Mouse (Mus musculus): Measurements from ENCODE around the gene Dlgap1. TPM values are rescaled to one million over a fixed set of nuclear protein-coding genes. Genes with fewer than 3 reads are reported as not detected.

Dlgap1 gene
- polyA plus RNA-seq, 1 experiment from 2014 or later: 3.5 TPM

DNA sequence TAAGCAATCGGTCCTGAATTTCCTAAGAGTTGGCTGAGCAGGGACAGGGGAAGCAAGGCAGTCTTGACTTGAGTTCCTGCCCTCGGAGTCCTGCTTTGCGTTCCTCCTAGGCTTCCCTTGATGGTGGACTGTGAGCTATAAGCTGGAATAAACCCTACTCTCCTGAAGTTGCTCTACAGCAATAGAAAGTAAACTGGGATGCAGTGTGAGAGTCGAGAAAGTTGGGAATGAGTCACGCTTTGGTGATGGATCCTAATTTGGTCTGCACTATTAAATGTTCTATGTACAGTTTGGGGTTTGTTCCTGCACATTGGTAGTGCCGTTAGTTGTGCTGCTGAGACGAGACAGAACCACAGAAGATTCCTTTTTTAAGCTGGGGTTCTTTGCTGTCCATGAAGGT lies 348.9 kb downstream of the Dlgap1 start:
- Histone ChIP-seq H3K9me3 (ENCODE audit: low read length) (no peaks in the 10 kb centered on the region), H3K4me3 (ENCODE audit: low read length) (no peak overlapping the region), H3K9ac (replicated peaks; ENCODE audit: low read length) (no peak overlapping the region), H3K36me3 (ENCODE audit: insufficient read depth, low read length) (no peaks in the 10 kb centered on the region), H3K27ac (ENCODE audit: low read length) (no peak overlapping the region), H3K27me3 (ENCODE audit: insufficient read depth, low read length) (no peaks in the 10 kb centered on the region), H3K4me2 (replicated peaks; ENCODE audit: low read depth, low read length) (no peak overlapping the region), H3K4me1 (ENCODE audit: insufficient read depth, low read length) (no peaks in the 10 kb centered on the region)
- no peak for ATAC-seq (ENCODE audit: low FRiP score, low TSS enrichment)
- 89% methylated on average over 7 of the region's 7 CpGs for WGBS

DNA sequence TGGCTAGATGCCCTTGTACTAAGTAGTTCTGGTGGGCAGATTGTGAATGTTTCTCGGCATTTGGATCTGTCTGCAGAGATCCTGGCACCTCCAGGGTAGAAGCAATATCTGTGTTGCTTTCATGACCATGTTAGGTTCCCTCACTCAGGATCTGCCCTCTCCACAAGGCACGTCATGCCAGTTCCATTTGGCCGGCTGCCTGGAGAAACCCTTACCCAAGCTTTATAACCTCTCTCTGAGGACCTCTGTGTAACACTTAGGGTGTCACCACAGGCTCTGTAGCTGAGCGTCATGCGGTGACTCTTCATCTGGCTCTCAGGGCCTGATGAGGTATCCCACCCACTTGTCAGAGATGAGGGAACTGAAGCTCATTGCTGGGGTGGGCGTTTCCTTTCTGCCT lies 353.1 kb downstream of the Dlgap1 start:
- no peak for ATAC-seq (ENCODE audit: low FRiP score, low TSS enrichment)
- Histone ChIP-seq H3K9ac (replicated peaks; ENCODE audit: low read length) (no peak overlapping the region), H3K9me3 (ENCODE audit: low read length) (no peaks in the 10 kb centered on the region), H3K27me3 (ENCODE audit: insufficient read depth, low read length) (no peaks in the 10 kb centered on the region), H3K36me3 (ENCODE audit: insufficient read depth, low read length) (no peaks in the 10 kb centered on the region), H3K4me3 (ENCODE audit: low read length) (no peak overlapping the region), H3K27ac (ENCODE audit: low read length) (no peak overlapping the region), H3K4me1 (ENCODE audit: insufficient read depth, low read length) (no peaks in the 10 kb centered on the region), H3K4me2 (replicated peaks; ENCODE audit: low read depth, low read length) (no peak overlapping the region)
- 73% methylated on average over 6 of the region's 6 CpGs for WGBS

DNA sequence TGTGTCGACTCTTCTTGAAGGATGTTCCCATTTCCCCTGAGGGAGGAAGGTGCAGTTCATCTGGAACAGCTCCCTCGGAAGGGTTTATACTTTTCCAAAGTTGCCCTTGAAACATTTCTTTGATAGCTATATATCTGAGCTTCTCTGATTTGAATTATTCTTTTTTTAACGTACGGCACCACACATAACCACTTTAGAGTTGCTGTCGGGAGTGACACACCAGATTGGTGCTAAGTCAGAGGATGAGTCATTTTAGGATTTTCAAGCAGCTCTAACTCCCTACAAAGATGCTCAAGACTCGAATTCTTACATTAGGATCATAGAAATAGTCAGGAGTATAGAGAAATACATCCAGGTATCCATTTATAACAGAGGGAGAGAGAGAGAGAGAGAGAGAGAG lies 364.6 kb downstream of the Dlgap1 start:
- WGBS: 80% methylated on average over 6 of the region's 6 CpGs
- no peak overlapping the region for H3K4me3 ChIP-seq (ENCODE audit: low read length)
- no peaks in the 10 kb centered on the region for H3K27me3 ChIP-seq (ENCODE audit: insufficient read depth, low read length)
- H3K27ac ChIP-seq (ENCODE audit: low read length): no peak overlapping the region
- H3K4me1 ChIP-seq (ENCODE audit: insufficient read depth, low read length): no peaks in the 10 kb centered on the region
- ATAC-seq (ENCODE audit: low FRiP score, low TSS enrichment): no peak
- H3K9me3 ChIP-seq (ENCODE audit: low read length): no peaks in the 10 kb centered on the region
- H3K9ac ChIP-seq (replicated peaks; ENCODE audit: low read length): no peak overlapping the region
- H3K36me3 ChIP-seq (ENCODE audit: insufficient read depth, low read length): no peaks in the 10 kb centered on the region
- no peak overlapping the region for H3K4me2 ChIP-seq (replicated peaks; ENCODE audit: low read depth, low read length)

DNA sequence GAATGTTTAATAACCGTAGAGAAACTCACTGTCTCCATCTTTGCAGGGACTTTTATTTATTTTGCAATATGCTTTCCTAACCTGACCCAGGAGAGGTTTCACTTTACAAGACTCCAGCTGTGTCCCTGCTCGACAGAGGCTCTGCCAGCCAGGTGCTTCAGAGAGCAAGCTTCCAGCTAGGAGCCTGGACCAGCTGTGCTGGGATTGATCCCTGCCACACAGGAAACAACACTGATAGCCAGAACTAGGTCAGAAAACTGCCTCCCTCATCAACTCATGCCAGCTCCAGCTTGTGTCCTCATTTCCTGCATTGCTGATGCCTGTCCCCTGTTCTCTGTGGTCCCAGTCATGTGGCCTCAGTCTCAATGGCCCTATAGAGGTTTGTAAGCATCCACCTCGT lies 365.3 kb downstream of the Dlgap1 start:
- no peak for ATAC-seq (ENCODE audit: low FRiP score, low TSS enrichment)
- Histone ChIP-seq H3K27me3 (ENCODE audit: insufficient read depth, low read length) (no peaks in the 10 kb centered on the region), H3K4me2 (replicated peaks; ENCODE audit: low read depth, low read length) (no peak overlapping the region), H3K36me3 (ENCODE audit: insufficient read depth, low read length) (no peaks in the 10 kb centered on the region), H3K4me3 (ENCODE audit: low read length) (no peak overlapping the region), H3K9me3 (ENCODE audit: low read length) (no peaks in the 10 kb centered on the region), H3K27ac (ENCODE audit: low read length) (no peak overlapping the region), H3K4me1 (ENCODE audit: insufficient read depth, low read length) (no peaks in the 10 kb centered on the region), H3K9ac (replicated peaks; ENCODE audit: low read length) (no peak overlapping the region)
- WGBS: 23% methylated on average over 3 of the region's 3 CpGs

DNA sequence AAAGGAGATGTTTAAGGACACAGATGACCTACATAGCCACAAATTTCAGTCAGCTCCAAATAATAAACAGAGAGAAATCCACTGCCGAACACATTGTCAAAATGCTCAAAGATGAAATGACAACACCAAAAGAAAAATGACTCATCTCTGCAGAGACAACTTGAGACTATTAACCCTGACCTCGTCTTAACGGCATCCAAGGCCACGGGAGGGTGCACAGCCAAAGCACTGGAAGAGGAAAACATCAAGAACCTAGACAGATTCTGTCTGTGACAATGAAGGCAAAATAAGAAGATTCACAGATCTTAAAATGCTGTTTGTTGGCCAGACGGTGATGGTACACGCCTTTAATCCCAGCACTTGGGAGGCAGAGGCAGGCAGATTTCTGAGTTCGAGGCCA lies 370.9 kb downstream of the Dlgap1 start:
- Histone ChIP-seq H3K27ac (ENCODE audit: low read length) (no peak overlapping the region), H3K4me1 (ENCODE audit: insufficient read depth, low read length) (no peaks in the 10 kb centered on the region), H3K27me3 (ENCODE audit: insufficient read depth, low read length) (no peaks in the 10 kb centered on the region), H3K36me3 (ENCODE audit: insufficient read depth, low read length) (no peaks in the 10 kb centered on the region), H3K4me3 (ENCODE audit: low read length) (no peak overlapping the region), H3K4me2 (replicated peaks; ENCODE audit: low read depth, low read length) (no peak overlapping the region), H3K9me3 (ENCODE audit: low read length) (no peaks in the 10 kb centered on the region), H3K9ac (replicated peaks; ENCODE audit: low read length) (no peak overlapping the region)
- ATAC-seq (ENCODE audit: low FRiP score, low TSS enrichment): no peak
- 74% methylated on average over 7 of the region's 7 CpGs for WGBS

DNA sequence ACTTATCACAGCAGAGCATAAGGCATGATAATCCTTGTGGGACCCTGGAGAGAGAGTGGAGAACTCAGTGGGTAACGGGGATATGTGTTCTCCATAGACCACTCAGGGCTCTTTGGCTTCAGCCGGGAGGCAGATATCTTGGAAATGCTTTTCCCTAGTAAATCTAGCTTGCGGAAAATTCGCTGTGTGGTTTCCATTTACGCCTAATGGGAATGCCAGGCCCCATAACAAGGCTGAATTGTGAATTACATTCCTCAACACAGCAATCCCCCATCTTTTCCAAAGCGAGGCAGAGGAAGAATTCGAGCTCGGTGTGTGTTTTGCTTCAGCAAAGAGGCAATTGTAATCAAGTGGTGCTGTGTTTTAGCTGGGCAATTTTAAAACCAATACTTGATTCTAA lies 372.4 kb downstream of the Dlgap1 start:
- Histone ChIP-seq H3K9ac (replicated peaks; ENCODE audit: low read length) (no peak overlapping the region), H3K4me1 (ENCODE audit: insufficient read depth, low read length) (no peaks in the 10 kb centered on the region), H3K27me3 (ENCODE audit: insufficient read depth, low read length) (no peaks in the 10 kb centered on the region), H3K9me3 (ENCODE audit: low read length) (no peaks in the 10 kb centered on the region), H3K4me3 (ENCODE audit: low read length) (no peak overlapping the region), H3K4me2 (replicated peaks; ENCODE audit: low read depth, low read length) (no peak overlapping the region), H3K27ac (ENCODE audit: low read length) (no peak overlapping the region), H3K36me3 (ENCODE audit: insufficient read depth, low read length) (no peaks in the 10 kb centered on the region)
- WGBS: 78% methylated on average over 8 of the region's 8 CpGs
- ATAC-seq (ENCODE audit: low FRiP score, low TSS enrichment): no peak

DNA sequence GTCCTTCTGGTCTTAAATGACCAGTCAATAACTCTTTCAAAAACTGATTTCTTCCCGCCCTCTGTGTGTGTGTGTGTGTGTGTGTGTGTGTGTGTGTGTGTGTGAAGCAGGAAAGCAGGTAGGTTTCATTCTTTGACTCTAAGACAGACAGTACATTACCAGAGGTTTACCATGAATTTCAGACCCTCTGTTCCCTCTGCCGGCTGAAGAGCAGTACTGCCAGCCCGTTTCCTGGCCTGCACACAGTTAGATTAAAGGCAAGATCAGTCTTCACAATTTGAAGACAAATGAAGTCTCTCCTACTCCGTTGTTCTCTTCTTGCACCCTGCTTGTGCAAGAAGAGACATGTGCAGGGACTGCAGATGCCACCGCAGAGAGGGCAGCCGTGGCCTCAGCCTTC lies 373.0 kb downstream of the Dlgap1 start:
- no peaks in the 10 kb centered on the region for H3K36me3 ChIP-seq (ENCODE audit: insufficient read depth, low read length)
- no peak overlapping the region for H3K4me2 ChIP-seq (replicated peaks; ENCODE audit: low read depth, low read length)
- no peaks in the 10 kb centered on the region for H3K27me3 ChIP-seq (ENCODE audit: insufficient read depth, low read length)
- 62% methylated on average over 6 of the region's 6 CpGs for WGBS
- no peak overlapping the region for H3K27ac ChIP-seq (ENCODE audit: low read length)
- no peaks in the 10 kb centered on the region for H3K4me1 ChIP-seq (ENCODE audit: insufficient read depth, low read length)
- no peaks in the 10 kb centered on the region for H3K9me3 ChIP-seq (ENCODE audit: low read length)
- ATAC-seq (ENCODE audit: low FRiP score, low TSS enrichment): no peak
- H3K4me3 ChIP-seq (ENCODE audit: low read length): no peak overlapping the region
- H3K9ac ChIP-seq (replicated peaks; ENCODE audit: low read length): no peak overlapping the region

DNA sequence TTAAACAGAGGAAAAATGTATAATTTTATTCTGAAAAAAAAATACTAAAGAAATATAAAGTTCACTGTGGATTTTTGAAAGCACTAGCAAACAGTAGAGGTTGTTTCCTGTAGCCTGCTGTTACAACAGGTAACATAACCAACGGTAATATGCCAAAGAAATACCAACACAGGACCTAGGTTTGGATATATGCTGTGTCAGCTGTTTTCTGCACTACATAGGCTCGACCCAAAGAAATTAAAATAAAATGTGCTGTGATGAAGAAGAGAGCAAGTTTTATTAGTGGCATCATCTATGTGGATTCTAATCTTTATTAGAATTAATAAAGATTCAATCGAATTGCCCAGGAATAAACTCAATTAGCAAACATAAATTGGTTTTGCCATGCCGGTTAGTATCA lies 378.5 kb downstream of the Dlgap1 start:
- no peaks in the 10 kb centered on the region for H3K36me3 ChIP-seq (ENCODE audit: insufficient read depth, low read length)
- H3K9ac ChIP-seq (replicated peaks; ENCODE audit: low read length): no peak overlapping the region
- no peak overlapping the region for H3K4me3 ChIP-seq (ENCODE audit: low read length)
- no peak overlapping the region for H3K4me2 ChIP-seq (replicated peaks; ENCODE audit: low read depth, low read length)
- no peak for ATAC-seq (ENCODE audit: low FRiP score, low TSS enrichment)
- 79% methylated on average over 4 of the region's 4 CpGs for WGBS
- H3K27me3 ChIP-seq (ENCODE audit: insufficient read depth, low read length): no peaks in the 10 kb centered on the region
- no peaks in the 10 kb centered on the region for H3K4me1 ChIP-seq (ENCODE audit: insufficient read depth, low read length)
- no peak overlapping the region for H3K27ac ChIP-seq (ENCODE audit: low read length)
- H3K9me3 ChIP-seq (ENCODE audit: low read length): no peaks in the 10 kb centered on the region

DNA sequence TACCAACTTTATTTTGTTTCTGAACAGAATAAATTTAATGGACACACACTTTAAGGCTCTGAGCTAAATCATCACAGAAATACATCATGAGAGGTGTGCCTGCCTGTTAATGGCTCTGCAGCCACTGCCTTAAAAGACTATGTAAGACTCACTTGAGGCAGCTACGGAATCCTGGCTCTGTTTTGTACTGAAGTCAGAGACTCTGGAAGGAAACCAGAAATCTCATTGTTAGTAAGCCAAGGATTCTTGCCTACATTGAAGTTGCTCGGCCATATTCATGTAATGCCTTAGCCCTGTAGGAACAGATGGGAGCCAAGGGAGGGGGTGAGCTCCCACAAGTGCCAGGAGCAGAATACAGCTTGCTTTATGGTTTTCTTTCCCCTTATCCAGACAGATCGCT lies 394.7 kb downstream of the Dlgap1 start:
- Histone ChIP-seq H3K4me2 (replicated peaks; ENCODE audit: low read depth, low read length) (no peak overlapping the region), H3K36me3 (ENCODE audit: insufficient read depth, low read length) (no peaks in the 10 kb centered on the region), H3K4me1 (ENCODE audit: insufficient read depth, low read length) (no peaks in the 10 kb centered on the region), H3K27me3 (ENCODE audit: insufficient read depth, low read length) (no peaks in the 10 kb centered on the region), H3K27ac (ENCODE audit: low read length) (no peak overlapping the region), H3K9ac (replicated peaks; ENCODE audit: low read length) (no peak overlapping the region), H3K4me3 (ENCODE audit: low read length) (no peak overlapping the region), H3K9me3 (ENCODE audit: low read length) (no peaks in the 10 kb centered on the region)
- WGBS: 63% methylated on average over 3 of the region's 3 CpGs
- ATAC-seq (ENCODE audit: low FRiP score, low TSS enrichment): no peak

DNA sequence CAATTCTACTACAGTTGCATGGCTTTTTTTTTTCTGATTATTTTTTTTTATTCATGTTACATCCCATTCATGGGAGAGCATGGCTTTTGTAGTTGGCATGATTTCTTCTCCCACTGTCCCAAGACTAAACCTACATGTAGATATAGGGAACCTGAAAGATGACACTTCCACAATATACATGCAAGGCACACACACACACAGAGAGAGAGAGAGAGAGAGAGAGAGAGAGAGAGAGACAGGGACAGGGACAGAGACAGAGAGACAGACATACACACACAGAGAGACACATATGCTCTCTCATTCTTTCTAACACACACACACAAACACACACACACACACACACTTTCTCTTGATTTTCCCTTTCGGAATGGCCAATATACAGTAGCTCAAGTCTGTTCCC lies 395.1 kb downstream of the Dlgap1 start:
- no peaks in the 10 kb centered on the region for H3K27me3 ChIP-seq (ENCODE audit: insufficient read depth, low read length)
- H3K4me3 ChIP-seq (ENCODE audit: low read length): no peak overlapping the region
- H3K4me2 ChIP-seq (replicated peaks; ENCODE audit: low read depth, low read length): no peak overlapping the region
- no peak overlapping the region for H3K27ac ChIP-seq (ENCODE audit: low read length)
- no peaks in the 10 kb centered on the region for H3K36me3 ChIP-seq (ENCODE audit: insufficient read depth, low read length)
- no peaks in the 10 kb centered on the region for H3K9me3 ChIP-seq (ENCODE audit: low read length)
- H3K4me1 ChIP-seq (ENCODE audit: insufficient read depth, low read length): no peaks in the 10 kb centered on the region
- no peak overlapping the region for H3K9ac ChIP-seq (replicated peaks; ENCODE audit: low read length)
- WGBS: 91% methylated on average over 1 of the region's 1 CpGs
- ATAC-seq (ENCODE audit: low FRiP score, low TSS enrichment): no peak

DNA sequence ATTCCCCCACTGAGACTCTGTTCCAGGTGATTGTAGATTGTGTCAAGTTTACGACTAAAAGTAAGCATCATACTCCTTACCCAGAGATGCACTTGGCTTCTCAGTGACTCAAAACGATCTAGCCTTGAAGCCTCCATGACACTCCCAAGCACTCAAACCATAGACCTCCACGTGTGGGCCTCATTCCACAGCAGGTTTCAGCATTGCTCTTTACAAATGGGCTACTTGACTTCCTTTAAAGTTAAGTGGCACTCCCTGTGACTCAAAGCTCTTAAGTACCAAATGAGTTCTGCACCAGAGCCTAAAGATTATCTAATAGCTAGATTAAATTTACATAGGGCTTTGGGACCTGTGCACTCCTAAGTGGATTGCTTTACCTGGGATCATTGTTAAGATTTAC lies 400.3 kb downstream of the Dlgap1 start:
- ATAC-seq (ENCODE audit: low FRiP score, low TSS enrichment): no peak
- Histone ChIP-seq H3K9ac (replicated peaks; ENCODE audit: low read length) (no peak overlapping the region), H3K4me1 (ENCODE audit: insufficient read depth, low read length) (no peaks in the 10 kb centered on the region), H3K4me3 (ENCODE audit: low read length) (no peak overlapping the region), H3K36me3 (ENCODE audit: insufficient read depth, low read length) (no peaks in the 10 kb centered on the region), H3K27me3 (ENCODE audit: insufficient read depth, low read length) (no peaks in the 10 kb centered on the region), H3K4me2 (replicated peaks; ENCODE audit: low read depth, low read length) (no peak overlapping the region), H3K9me3 (ENCODE audit: low read length) (no peaks in the 10 kb centered on the region), H3K27ac (ENCODE audit: low read length) (no peak overlapping the region)
- WGBS: 69% methylated on average over 3 of the region's 3 CpGs

All from kidney, embryonic 16.5 days (tissue).